ENCODE assay signal across 8 mouse cellular contexts in the genomic region with DNA sequence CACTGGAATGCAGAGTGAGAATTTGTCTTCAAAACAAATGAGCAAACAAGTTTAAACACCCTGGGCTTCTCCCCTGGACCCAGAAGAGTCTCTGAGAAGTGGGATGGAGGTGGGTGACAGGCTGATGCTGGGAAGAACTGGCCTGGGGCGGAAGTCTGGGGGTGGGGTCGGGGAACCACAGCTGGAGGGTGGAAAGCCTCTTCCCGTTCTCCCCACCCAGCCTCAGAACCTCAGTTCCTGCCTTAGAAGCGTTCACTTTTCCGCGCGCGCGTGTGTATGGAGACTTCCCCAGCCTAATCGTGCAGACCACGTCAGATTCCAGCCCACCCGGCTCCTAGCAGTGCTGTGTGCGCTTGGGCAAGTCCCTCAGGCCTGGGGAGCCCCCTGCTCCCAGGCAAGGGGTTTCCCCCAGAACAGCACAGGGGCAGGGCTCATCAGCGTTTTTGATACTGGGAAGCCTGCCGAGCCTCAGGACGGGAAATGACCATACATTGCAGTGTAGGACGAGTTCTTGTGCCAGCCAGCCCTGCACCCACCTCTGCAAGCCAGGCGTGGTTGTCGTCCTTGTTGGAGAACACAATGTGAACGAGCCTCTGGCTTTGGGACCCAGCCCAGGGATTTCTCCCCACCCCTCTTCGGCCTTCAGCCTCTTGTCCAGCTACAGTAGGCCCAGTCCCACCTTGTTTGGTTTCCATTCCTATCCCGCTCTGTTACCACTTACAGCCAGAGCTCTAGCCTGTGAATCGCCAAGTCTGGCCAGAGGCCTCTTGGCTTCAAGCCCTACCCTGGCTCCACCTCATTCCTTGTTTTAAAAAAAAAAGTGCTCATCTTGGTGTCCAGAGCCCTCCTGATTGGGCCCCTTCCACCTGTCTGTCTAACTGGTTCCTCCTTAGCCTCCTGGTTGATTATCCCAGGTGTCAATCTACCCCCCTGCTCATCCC. TPM values are rescaled to one million over a fixed set of nuclear protein-coding genes. Genes with fewer than 3 reads are reported as not detected.
DNase-seq lines count a peak whose midpoint lies in the region; ATAC-seq lines count a peak whose summit lies in the region.

No protein-coding gene starts in this region.

- peak; percentile 38 for ATAC-seq in embryonic facial prominence, embryonic 12.5 days (ENCODE audit: insufficient number of reproducible peaks, insufficient read depth, low FRiP score, low TSS enrichment)
- ATAC-seq in heart, embryonic 11.5 days (replicated peaks; ENCODE audit: insufficient number of reproducible peaks, low FRiP score, low TSS enrichment): peak; percentile 46
- peak; percentile 41 for ATAC-seq in kidney, embryonic 14.5 days (ENCODE audit: low FRiP score, low TSS enrichment)
- peak; percentile 72 for ATAC-seq in lung, embryonic 16.5 days (ENCODE audit: low read depth)

- peak overlapping the region; percentile 95 for H3K27ac ChIP-seq in embryonic facial prominence, embryonic 12.5 days
- H3K27ac ChIP-seq in heart, embryonic 11.5 days (ENCODE audit: low read depth, low read length): peak overlapping the region; percentile 94
- H3K27ac ChIP-seq in kidney, embryonic 14.5 days (ENCODE audit: low read depth, low read length): peak overlapping the region; percentile 94
- H3K27ac ChIP-seq in lung, embryonic 16.5 days (ENCODE audit: low read length): peak overlapping the region; percentile 96

- peak overlapping the region; percentile 81 for H3K4me2 ChIP-seq in embryonic facial prominence, embryonic 12.5 days (replicated peaks)
- H3K4me2 ChIP-seq in heart, embryonic 11.5 days: peak overlapping the region; percentile 78
- H3K4me2 ChIP-seq in kidney, embryonic 14.5 days (replicated peaks; ENCODE audit: low read depth, low read length): peak overlapping the region; percentile 79
- H3K4me2 ChIP-seq in lung, embryonic 16.5 days (ENCODE audit: low read depth, low read length): peak overlapping the region; percentile 74

- H3K36me3 ChIP-seq in embryonic facial prominence, embryonic 12.5 days: peaks cover 7% of the 10 kb centered on the region; the same call in 1 of the 2 replicates
- 0 out of 2 replicates have a peak, but pooled peaks cover 1% of the 10 kb centered on the region for H3K36me3 ChIP-seq in heart, embryonic 11.5 days (ENCODE audit: control insufficient read depth, insufficient read depth, low read length)
- H3K36me3 ChIP-seq in kidney, embryonic 14.5 days (ENCODE audit: control insufficient read depth, insufficient read depth, low read length): peaks cover 7% of the 10 kb centered on the region; the same call in 1 of the 2 replicates
- H3K36me3 ChIP-seq in lung, embryonic 16.5 days (ENCODE audit: control insufficient read depth, insufficient read depth, low read length): no peaks in the 10 kb centered on the region

- peak overlapping the region; percentile 94 for H3K9ac ChIP-seq in embryonic facial prominence, embryonic 12.5 days
- peak overlapping the region; percentile 97 for H3K9ac ChIP-seq in heart, embryonic 11.5 days (ENCODE audit: low read depth, low read length)
- peak overlapping the region; percentile 97 for H3K9ac ChIP-seq in kidney, embryonic 14.5 days (ENCODE audit: low read depth, low read length)
- H3K9ac ChIP-seq in lung, embryonic 16.5 days (ENCODE audit: low read length): peak overlapping the region; percentile 98

- DNase-seq in 416B (ENCODE audit: low read depth): peak; percentile 86
- DNase-seq in R1 (ENCODE audit: low read depth, low spot score): peak; percentile 82
- DNase-seq in ovary, adult 18-20 months (ENCODE audit: low spot score): peak; percentile 60
- DNase-seq in thymus, postnatal 36 days: peak; percentile 80 to 84

- WGBS in embryonic facial prominence, embryonic 12.5 days: 17% methylated on average over 23 of the region's 23 CpGs
- WGBS in heart, embryonic 11.5 days (ENCODE audit: insufficient replicate concordance): 20% methylated on average over 23 of the region's 23 CpGs
- WGBS in kidney, embryonic 14.5 days: 21% methylated on average over 23 of the region's 23 CpGs
- 9% methylated on average over 23 of the region's 23 CpGs for WGBS in lung, embryonic 16.5 days

- H3K4me1 ChIP-seq in embryonic facial prominence, embryonic 12.5 days: peaks cover 37% of the 10 kb centered on the region
- peaks cover 39% of the 10 kb centered on the region for H3K4me1 ChIP-seq in heart, embryonic 11.5 days (ENCODE audit: control insufficient read depth, insufficient read depth, low read length)
- H3K4me1 ChIP-seq in kidney, embryonic 14.5 days (ENCODE audit: control insufficient read depth, insufficient read depth, low read length): peaks cover 43% of the 10 kb centered on the region
- peaks cover 51% of the 10 kb centered on the region for H3K4me1 ChIP-seq in lung, embryonic 16.5 days (replicated peaks; ENCODE audit: control insufficient read depth, insufficient read depth, low read length)

- no peaks in the 10 kb centered on the region for H3K27me3 ChIP-seq in embryonic facial prominence, embryonic 12.5 days
- H3K27me3 ChIP-seq in heart, embryonic 11.5 days (ENCODE audit: control insufficient read depth, insufficient read depth, low read length): no peaks in the 10 kb centered on the region
- no peaks in the 10 kb centered on the region for H3K27me3 ChIP-seq in kidney, embryonic 14.5 days (ENCODE audit: control insufficient read depth, insufficient read depth, low read length)
- H3K27me3 ChIP-seq in lung, embryonic 16.5 days (ENCODE audit: control insufficient read depth, insufficient read depth, low read depth, low read length): no peaks in the 10 kb centered on the region

- H3K9me3 ChIP-seq in embryonic facial prominence, embryonic 12.5 days: no peaks in the 10 kb centered on the region
- no peaks in the 10 kb centered on the region for H3K9me3 ChIP-seq in heart, embryonic 11.5 days (replicated peaks; ENCODE audit: control insufficient read depth, low read length)
- H3K9me3 ChIP-seq in kidney, embryonic 14.5 days (ENCODE audit: control insufficient read depth, low read length): no peaks in the 10 kb centered on the region
- H3K9me3 ChIP-seq in lung, embryonic 16.5 days (ENCODE audit: control insufficient read depth, low read length): no peaks in the 10 kb centered on the region

- H3K4me3 ChIP-seq in embryonic facial prominence, embryonic 12.5 days: peak overlapping the region; percentile 82
- peak overlapping the region; percentile 93 for H3K4me3 ChIP-seq in heart, embryonic 11.5 days (ENCODE audit: low read depth, low read length)
- H3K4me3 ChIP-seq in kidney, embryonic 14.5 days (ENCODE audit: low read length): peak overlapping the region; percentile 88
- H3K4me3 ChIP-seq in lung, embryonic 16.5 days (ENCODE audit: low read length): peak overlapping the region; percentile 95

RNA-seq across cellular contexts. Expression of gene Gramd1a, which starts 4.1 kb away (rescaled TPM):
- polyA plus RNA-seq in embryonic facial prominence, embryonic 12.5 days (2016; fragmentation: Nextera tagmentation; extraction: Ambion mirVana): 97.4 and 109 TPM in 2 replicates
- polyA plus RNA-seq in heart, embryonic 11.5 days (2014; fragmentation: Nextera tagmentation; extraction: Ambion mirVana): 49.0 and 55.9 TPM in 2 replicates
- polyA plus RNA-seq in kidney, embryonic 14.5 days (2014; fragmentation: Nextera tagmentation; extraction: Ambion mirVana): 50.3 and 61.9 TPM in 2 replicates
- 68.1 and 72.2 TPM in 2 replicates for polyA plus RNA-seq in lung, embryonic 16.5 days (2015; fragmentation: Nextera tagmentation; extraction: Ambion mirVana)

RNA-seq across cellular contexts. Expression of gene Scn1b, which starts 24.8 kb away (rescaled TPM):
- polyA plus RNA-seq in embryonic facial prominence, embryonic 12.5 days (2016; fragmentation: Nextera tagmentation; extraction: Ambion mirVana): 4.5 and 5.1 TPM in 2 replicates
- polyA plus RNA-seq in heart, embryonic 11.5 days (2014; fragmentation: Nextera tagmentation; extraction: Ambion mirVana): 3.0 TPM in 2 replicates
- 1.0 and 1.6 TPM in 2 replicates for polyA plus RNA-seq in kidney, embryonic 14.5 days (2014; fragmentation: Nextera tagmentation; extraction: Ambion mirVana)
- 0.64 and 0.89 TPM in 2 replicates for polyA plus RNA-seq in lung, embryonic 16.5 days (2015; fragmentation: Nextera tagmentation; extraction: Ambion mirVana)

RNA-seq across cellular contexts. Expression of gene Hpn, which starts 36.5 kb away (rescaled TPM):
- polyA plus RNA-seq in embryonic facial prominence, embryonic 12.5 days (2016; fragmentation: Nextera tagmentation; extraction: Ambion mirVana): 3.7 and 4.2 TPM in 2 replicates
- 2.7 and 3.3 TPM in 2 replicates for polyA plus RNA-seq in heart, embryonic 11.5 days (2014; fragmentation: Nextera tagmentation; extraction: Ambion mirVana)
- 26.4 and 27.5 TPM in 2 replicates for polyA plus RNA-seq in kidney, embryonic 14.5 days (2014; fragmentation: Nextera tagmentation; extraction: Ambion mirVana)
- polyA plus RNA-seq in lung, embryonic 16.5 days (2015; fragmentation: Nextera tagmentation; extraction: Ambion mirVana): 17.4 and 23.2 TPM in 2 replicates

Comparison
In these comparisons a context has a peak if more than half of its experiments do, and no peak if none do; other contexts are left out.
1. Peak in every context shown above with its lines: DNase-seq, ATAC-seq, H3K4me3 ChIP-seq and H3K27ac ChIP-seq.